Mouse (Mus musculus): ENCODE results near the gene Rapgef4. TPM values are rescaled to one million over a fixed set of nuclear protein-coding genes. Genes with fewer than 3 reads are reported as not detected.
A peak's percentile ranks its signal among the peaks of the same experiment; 100 is the strongest.
"Not testable (repeated sequence)": the region's sequence is repeated elsewhere in the genome, so short reads cannot be mapped to it uniquely, and the experiment has no call there.

Gene Rapgef4
- polyA plus RNA-seq, 1 experiment = not detected

GRCm38 (mm10) chr2:72068505-72068904, 87.5 kb downstream of the Rapgef4 start:
- Histone ChIP-seq H3K4me3 (ENCODE audit: insufficient read depth, low read depth, low read length) (no peak overlapping the region), H3K27ac (ENCODE audit: insufficient read depth, low read depth, low read length) (no peak overlapping the region), H3K4me1 (ENCODE audit: control insufficient read depth, insufficient read depth, low read length) (peaks cover 6% of the 10 kb centered on the region; the same call in 1 of the 2 replicates)
- TF ChIP-seq POLR2A (IDR thresholded peaks at IDR 0.05; ENCODE audit: insufficient read depth, low read depth, low read length) (no peak), CTCF (IDR thresholded peaks at IDR 0.05; ENCODE audit: insufficient read depth, low read depth, low read length) (no peak)
- 81% methylated on average over 9 of the region's 9 CpGs for WGBS

- WGBS = 66% methylated on average over 8 of the region's 8 CpGs
- Histone ChIP-seq H3K4me3 (ENCODE audit: insufficient read depth, low read depth, low read length) (no peak overlapping the region), H3K27ac (ENCODE audit: insufficient read depth, low read depth, low read length) (no peak overlapping the region), H3K4me1 (ENCODE audit: control insufficient read depth, insufficient read depth, low read length) (peaks cover 6% of the 10 kb centered on the region; the same call in 1 of the 2 replicates)
- TF ChIP-seq CTCF (IDR thresholded peaks at IDR 0.05; ENCODE audit: insufficient read depth, low read depth, low read length) (no peak), POLR2A (IDR thresholded peaks at IDR 0.05; ENCODE audit: insufficient read depth, low read depth, low read length) (no peak)
Observed at GRCm38 (mm10) chr2:72070086-72070485, 89.0 kb downstream of the Rapgef4 start.

GRCm38 (mm10) chr2:72073121-72073520, 92.1 kb downstream of the Rapgef4 start:
- WGBS = 61% methylated on average over 1 of the region's 1 CpGs
- H3K4me1 ChIP-seq (ENCODE audit: control insufficient read depth, insufficient read depth, low read length) = peaks cover 14% of the 10 kb centered on the region

GRCm38 (mm10) chr2:72074999-72075561, 94.0 kb downstream of the Rapgef4 start:
- TF ChIP-seq CTCF (IDR thresholded peaks at IDR 0.05; ENCODE audit: insufficient read depth, low read depth, low read length) (no peak), POLR2A (IDR thresholded peaks at IDR 0.05; ENCODE audit: insufficient read depth, low read depth, low read length) (no peak)
- Histone ChIP-seq H3K27ac (ENCODE audit: insufficient read depth, low read depth, low read length) (no peak overlapping the region), H3K4me1 (ENCODE audit: control insufficient read depth, insufficient read depth, low read length) (peaks cover 19% of the 10 kb centered on the region), H3K4me3 (ENCODE audit: insufficient read depth, low read depth, low read length) (no peak overlapping the region)
- 83% methylated on average over 10 of the region's 10 CpGs for WGBS

More at GRCm38 (mm10) chr2:72073121-72073520, 92.1 kb downstream of the Rapgef4 start:
- H3K27ac ChIP-seq (ENCODE audit: insufficient read depth, low read depth, low read length); H3K4me3 ChIP-seq (ENCODE audit: insufficient read depth, low read depth, low read length): not testable (repeated sequence)

GRCm38 (mm10) chr2:72077490-72078139, 96.6 kb downstream of the Rapgef4 start:
- H3K4me3 ChIP-seq (ENCODE audit: insufficient read depth, low read depth, low read length) = no peak overlapping the region
- peaks cover 21% of the 10 kb centered on the region for H3K4me1 ChIP-seq (ENCODE audit: control insufficient read depth, insufficient read depth, low read length)
- TF ChIP-seq CTCF (IDR thresholded peaks at IDR 0.05; ENCODE audit: insufficient read depth, low read depth, low read length) (no peak), POLR2A (IDR thresholded peaks at IDR 0.05; ENCODE audit: insufficient read depth, low read depth, low read length) (no peak)
- WGBS = 50% methylated on average over 3 of the region's 3 CpGs
- H3K27ac ChIP-seq (ENCODE audit: insufficient read depth, low read depth, low read length) = no peak overlapping the region

- no peak for TF ChIP-seq POLR2A (IDR thresholded peaks at IDR 0.05; ENCODE audit: insufficient read depth, low read depth, low read length)
- TF ChIP-seq CTCF (IDR thresholded peaks at IDR 0.05; ENCODE audit: insufficient read depth, low read depth, low read length) = no peak
- WGBS = 28% methylated on average over 6 of the region's 6 CpGs
- peaks cover 21% of the 10 kb centered on the region for H3K4me1 ChIP-seq (ENCODE audit: control insufficient read depth, insufficient read depth, low read length)
- H3K27ac ChIP-seq (ENCODE audit: insufficient read depth, low read depth, low read length) = peak overlapping the region; percentile 64
- H3K4me3 ChIP-seq (ENCODE audit: insufficient read depth, low read depth, low read length) = no peak overlapping the region
Observed at GRCm38 (mm10) chr2:72078140-72078521, 97.1 kb downstream of the Rapgef4 start.

GRCm38 (mm10) chr2:72079110-72079509, 98.1 kb downstream of the Rapgef4 start:
- Histone ChIP-seq H3K27ac (ENCODE audit: insufficient read depth, low read depth, low read length) (no peak overlapping the region), H3K4me3 (ENCODE audit: insufficient read depth, low read depth, low read length) (no peak overlapping the region), H3K4me1 (ENCODE audit: control insufficient read depth, insufficient read depth, low read length) (peaks cover 21% of the 10 kb centered on the region)
- TF ChIP-seq POLR2A (IDR thresholded peaks at IDR 0.05; ENCODE audit: insufficient read depth, low read depth, low read length) (no peak), CTCF (IDR thresholded peaks at IDR 0.05; ENCODE audit: insufficient read depth, low read depth, low read length) (no peak)
- WGBS = 80% methylated on average over 8 of the region's 8 CpGs

- no peak overlapping the region for H3K4me3 ChIP-seq (ENCODE audit: insufficient read depth, low read depth, low read length)
- no peak for TF ChIP-seq POLR2A (IDR thresholded peaks at IDR 0.05; ENCODE audit: insufficient read depth, low read depth, low read length)
- no peak for TF ChIP-seq CTCF (IDR thresholded peaks at IDR 0.05; ENCODE audit: insufficient read depth, low read depth, low read length)
- H3K4me1 ChIP-seq (ENCODE audit: control insufficient read depth, insufficient read depth, low read length) = peaks cover 18% of the 10 kb centered on the region
- no peak overlapping the region for H3K27ac ChIP-seq (ENCODE audit: insufficient read depth, low read depth, low read length)
- WGBS = 90% methylated on average over 4 of the region's 4 CpGs
Observed at GRCm38 (mm10) chr2:72082846-72083245, 101.8 kb downstream of the Rapgef4 start.

- TF ChIP-seq CTCF (IDR thresholded peaks at IDR 0.05; ENCODE audit: insufficient read depth, low read depth, low read length) (no peak), POLR2A (IDR thresholded peaks at IDR 0.05; ENCODE audit: insufficient read depth, low read depth, low read length) (no peak)
- no peak overlapping the region for H3K27ac ChIP-seq (ENCODE audit: insufficient read depth, low read depth, low read length)
- H3K4me3 ChIP-seq (ENCODE audit: insufficient read depth, low read depth, low read length) = no peak overlapping the region
- peaks cover 9% of the 10 kb centered on the region for H3K4me1 ChIP-seq (ENCODE audit: control insufficient read depth, insufficient read depth, low read length)
- WGBS = 83% methylated on average over 11 of the region's 11 CpGs
Observed at GRCm38 (mm10) chr2:72088886-72089285, 107.8 kb downstream of the Rapgef4 start.

Data from olfactory bulb, adult 2 months (tissue).